Mouse (Mus musculus): ENCODE measurements around the gene Kif11. TPM values are rescaled to one million over a fixed set of nuclear protein-coding genes. Genes with fewer than 3 reads are reported as not detected.

Gene Kif11
- polyA plus RNA-seq, 2 experiments = 35.8 to 53.2 TPM

GRCm38 (mm10) chr19:37391869-37392268, 15.7 kb downstream of the Kif11 start:
- Histone ChIP-seq H3K36me3 (replicated peaks; ENCODE audit: control insufficient read depth, insufficient read depth, low read depth) (peaks cover 90% of the 10 kb centered on the region), H3K4me2 (ENCODE audit: low read depth) (no peak overlapping the region), H3K4me1 (replicated peaks; ENCODE audit: control insufficient read depth in 2 of 2, insufficient read depth in 2 of 2, low read length in 1 of 2) (no peaks in the 10 kb centered on the region), H3K27me3 (ENCODE audit: control insufficient read depth, insufficient read depth, low read length) (no peaks in the 10 kb centered on the region), H3K27ac (no peak overlapping the region), H3K9ac (replicated peaks) (no peak overlapping the region), H3K4me3 (ENCODE audit: insufficient read depth in 1 of 2, low read depth in 2 of 2, low read length in 2 of 2) (no peak overlapping the region), H3K9me3 (ENCODE audit: control insufficient read depth, low read length) (no peaks in the 10 kb centered on the region)
- no peak for ATAC-seq (ENCODE audit: insufficient read depth)
- TF ChIP-seq EP300 (IDR thresholded peaks at IDR 0.05; ENCODE audit: low read depth) (no peak), CTCF (IDR thresholded peaks at IDR 0.05; ENCODE audit: low read depth) (no peak)
- DNase-seq (ENCODE audit: low read depth in 3 of 3, low spot score in 3 of 3) = no peak
- WGBS (ENCODE audit: insufficient replicate concordance) = 95% methylated on average over 3 of the region's 3 CpGs

- no peaks in the 10 kb centered on the region for H3K9me3 ChIP-seq (ENCODE audit: control insufficient read depth, low read length)
- TF ChIP-seq EP300 (IDR thresholded peaks at IDR 0.05; ENCODE audit: low read depth) = no peak
- TF ChIP-seq CTCF (IDR thresholded peaks at IDR 0.05; ENCODE audit: low read depth) = no peak
- H3K4me1 ChIP-seq (replicated peaks; ENCODE audit: control insufficient read depth in 2 of 2, insufficient read depth in 2 of 2, low read length in 1 of 2) = no peaks in the 10 kb centered on the region
- H3K27me3 ChIP-seq (ENCODE audit: control insufficient read depth, insufficient read depth, low read length) = no peaks in the 10 kb centered on the region
- H3K4me2 ChIP-seq (ENCODE audit: low read depth) = no peak overlapping the region
- 93% methylated on average over 3 of the region's 3 CpGs for WGBS (ENCODE audit: insufficient replicate concordance)
- no peak overlapping the region for H3K9ac ChIP-seq (replicated peaks)
- no peak for DNase-seq (ENCODE audit: low read depth in 3 of 3, low spot score in 3 of 3)
- no peak overlapping the region for H3K4me3 ChIP-seq (ENCODE audit: insufficient read depth in 1 of 2, low read depth in 2 of 2, low read length in 2 of 2)
- ATAC-seq (ENCODE audit: insufficient read depth) = no peak
- peaks cover 92% of the 10 kb centered on the region for H3K36me3 ChIP-seq (replicated peaks; ENCODE audit: control insufficient read depth, insufficient read depth, low read depth)
- H3K27ac ChIP-seq = no peak overlapping the region
Observed at GRCm38 (mm10) chr19:37396279-37396678, 20.1 kb downstream of the Kif11 start.

- 84% methylated on average over 6 of the region's 6 CpGs for WGBS (ENCODE audit: insufficient replicate concordance)
- Histone ChIP-seq H3K9ac (replicated peaks) (no peak overlapping the region), H3K4me2 (ENCODE audit: low read depth) (no peak overlapping the region), H3K36me3 (replicated peaks; ENCODE audit: control insufficient read depth, insufficient read depth, low read depth) (peaks cover 93% of the 10 kb centered on the region), H3K27me3 (ENCODE audit: control insufficient read depth, insufficient read depth, low read length) (no peaks in the 10 kb centered on the region), H3K4me3 (ENCODE audit: insufficient read depth in 1 of 2, low read depth in 2 of 2, low read length in 2 of 2) (no peak overlapping the region), H3K4me1 (replicated peaks; ENCODE audit: control insufficient read depth in 2 of 2, insufficient read depth in 2 of 2, low read length in 1 of 2) (no peaks in the 10 kb centered on the region), H3K9me3 (ENCODE audit: control insufficient read depth, low read length) (no peaks in the 10 kb centered on the region), H3K27ac (no peak overlapping the region)
- DNase-seq (ENCODE audit: low read depth in 3 of 3, low spot score in 3 of 3) (no peak), ATAC-seq (ENCODE audit: insufficient read depth) (no peak)
- TF ChIP-seq CTCF (IDR thresholded peaks at IDR 0.05; ENCODE audit: low read depth) (no peak), EP300 (IDR thresholded peaks at IDR 0.05; ENCODE audit: low read depth) (no peak)
Observed at GRCm38 (mm10) chr19:37400936-37401335, 24.7 kb downstream of the Kif11 start.

- DNase-seq (ENCODE audit: low read depth in 3 of 3, low spot score in 3 of 3) (no peak), ATAC-seq (ENCODE audit: insufficient read depth) (no peak)
- 88% methylated on average over 4 of the region's 4 CpGs for WGBS (ENCODE audit: insufficient replicate concordance)
- no peak overlapping the region for H3K4me2 ChIP-seq (ENCODE audit: low read depth)
- no peak overlapping the region for H3K4me3 ChIP-seq (ENCODE audit: insufficient read depth in 1 of 2, low read depth in 2 of 2, low read length in 2 of 2)
- peaks cover 83% of the 10 kb centered on the region for H3K36me3 ChIP-seq (replicated peaks; ENCODE audit: control insufficient read depth, insufficient read depth, low read depth)
- no peaks in the 10 kb centered on the region for H3K9me3 ChIP-seq (ENCODE audit: control insufficient read depth, low read length)
- no peak overlapping the region for H3K27ac ChIP-seq
- peak; percentile 54 for TF ChIP-seq CTCF (IDR thresholded peaks at IDR 0.05; ENCODE audit: low read depth)
- no peak for TF ChIP-seq EP300 (IDR thresholded peaks at IDR 0.05; ENCODE audit: low read depth)
- H3K27me3 ChIP-seq (ENCODE audit: control insufficient read depth, insufficient read depth, low read length) = no peaks in the 10 kb centered on the region
- H3K9ac ChIP-seq (replicated peaks) = no peak overlapping the region
- no peaks in the 10 kb centered on the region for H3K4me1 ChIP-seq (replicated peaks; ENCODE audit: control insufficient read depth in 2 of 2, insufficient read depth in 2 of 2, low read length in 1 of 2)
Observed at GRCm38 (mm10) chr19:37418294-37418693, 42.1 kb downstream of the Kif11 start.

- no peak for ATAC-seq (ENCODE audit: insufficient read depth)
Observed at GRCm38 (mm10) chr19:37419613-37420012, 43.4 kb downstream of the Kif11 start.

More at GRCm38 (mm10) chr19:37419613-37420012, 43.4 kb downstream of the Kif11 start:
- H3K4me1 ChIP-seq (replicated peaks; ENCODE audit: control insufficient read depth in 2 of 2, insufficient read depth in 2 of 2, low read length in 1 of 2) = no peaks in the 10 kb centered on the region
- TF ChIP-seq CTCF (IDR thresholded peaks at IDR 0.05; ENCODE audit: low read depth) = peak; percentile 70
- no peak for TF ChIP-seq EP300 (IDR thresholded peaks at IDR 0.05; ENCODE audit: low read depth)
- peak; percentile 45 to 61 (median 55) for DNase-seq (ENCODE audit: low read depth in 3 of 3, low spot score in 3 of 3)
- no peaks in the 10 kb centered on the region for H3K9me3 ChIP-seq (ENCODE audit: control insufficient read depth, low read length)
- H3K4me2 ChIP-seq (ENCODE audit: low read depth) = no peak overlapping the region
- no peak overlapping the region for H3K9ac ChIP-seq (replicated peaks)
- H3K27me3 ChIP-seq (ENCODE audit: control insufficient read depth, insufficient read depth, low read length) = no peaks in the 10 kb centered on the region
- H3K4me3 ChIP-seq (ENCODE audit: insufficient read depth in 1 of 2, low read depth in 2 of 2, low read length in 2 of 2) = no peak overlapping the region
- H3K27ac ChIP-seq = no peak overlapping the region
- WGBS (ENCODE audit: insufficient replicate concordance) = 33% methylated on average over 3 of the region's 3 CpGs
- peaks cover 70% of the 10 kb centered on the region for H3K36me3 ChIP-seq (replicated peaks; ENCODE audit: control insufficient read depth, insufficient read depth, low read depth)
